Mouse (Mus musculus): ENCODE results near the gene Efcab12. TPM values are rescaled to one million over a fixed set of nuclear protein-coding genes. Genes with fewer than 3 reads are reported as not detected.
"Not testable (repeated sequence)": the region's sequence is repeated elsewhere in the genome, so short reads cannot be mapped to it uniquely, and the experiment has no call there.

Gene Efcab12
- total RNA-seq (2021), result 0.64 and 0.70 TPM in 2 replicates
- long read RNA-seq, experiment 1, partial matches to known transcripts, result 1 of 2 reads
- long read RNA-seq, experiment 1, other reads (novel, unspliced or antisense), result 0 of 2 reads
- long read RNA-seq, experiment 2, result 0 reads

- DNase-seq, result peak; percentile 88
Measured at GRCm38 (mm10) chr6:115838161-115838597, at the start of gene Efcab12. Efcab12 (minus strand) TSS chr6:115838412.

- no peak for DNase-seq
Measured at GRCm38 (mm10) chr6:115886894-115887293, 48.7 kb upstream of the Efcab12 start.

DNA sequence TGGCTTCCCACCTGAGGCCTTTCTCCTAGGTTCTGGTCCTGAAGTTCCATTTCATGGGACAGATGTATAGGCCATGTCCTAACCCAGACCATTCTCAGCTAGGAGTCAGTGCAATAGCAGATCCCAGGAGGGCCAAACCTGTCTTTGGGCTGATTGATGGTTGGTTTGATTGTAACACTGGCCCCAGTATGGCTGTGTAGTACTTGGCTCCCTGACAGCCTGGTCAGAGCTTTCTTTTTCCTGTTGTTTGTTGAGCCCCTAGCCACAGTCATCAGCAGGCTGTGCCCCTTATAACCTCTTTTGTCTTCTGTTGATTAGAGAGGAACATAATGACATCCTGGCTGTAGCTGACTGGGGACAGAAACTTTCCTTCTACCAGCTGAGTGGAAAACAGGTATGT, 45.8 kb upstream of the Efcab12 start:
- peak; percentile 52 for DNase-seq

- peak; percentile 68 for DNase-seq
Measured at GRCm38 (mm10) chr6:115880751-115881150, 42.5 kb upstream of the Efcab12 start.

GRCm38 (mm10) chr6:115879736-115880135, 41.5 kb upstream of the Efcab12 start:
- no peak for DNase-seq

DNA sequence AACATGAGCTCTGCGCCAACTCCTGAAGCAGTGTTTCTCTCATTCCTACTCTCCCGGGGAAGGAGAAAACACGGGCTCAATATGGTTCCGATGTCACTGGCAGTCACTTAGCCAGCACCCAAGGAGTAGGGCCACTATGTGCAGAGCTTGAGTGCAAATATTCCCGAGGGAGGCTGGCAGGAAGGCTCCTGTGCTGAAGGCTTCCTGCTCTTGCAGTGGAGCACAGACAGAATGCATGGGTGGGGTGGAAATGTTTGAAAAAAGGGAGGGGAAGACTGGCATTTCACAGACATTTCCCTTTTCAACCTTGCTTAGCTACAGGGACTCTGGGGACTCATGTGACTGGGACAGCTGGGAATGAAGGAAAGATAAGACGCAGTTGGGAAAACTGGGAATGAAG, 40.5 kb upstream of the Efcab12 start:
- no peak for DNase-seq

DNA sequence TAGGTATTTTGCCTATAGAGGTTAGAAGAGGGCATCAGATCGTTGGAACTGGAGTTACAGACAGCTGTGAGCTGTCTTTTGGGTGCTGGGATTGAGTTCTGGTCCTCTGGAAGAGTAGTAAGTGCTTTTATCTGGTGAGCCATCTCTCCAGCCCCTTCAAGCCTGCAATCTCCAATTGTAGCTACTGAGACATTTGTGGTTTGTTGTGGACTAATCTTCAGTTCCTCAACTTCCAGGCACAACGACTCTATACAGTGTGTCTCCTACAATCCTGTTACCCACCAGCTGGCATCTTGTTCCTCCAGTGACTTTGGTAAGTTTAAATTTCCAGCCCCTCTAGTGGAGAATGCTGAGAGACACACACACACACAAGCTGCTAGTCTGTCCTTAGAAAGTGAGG, 39.0 kb upstream of the Efcab12 start:
- DNase-seq, result no peak

GRCm38 (mm10) chr6:115871318-115871717, 33.1 kb upstream of the Efcab12 start:
- not testable (repeated sequence) for DNase-seq

GRCm38 (mm10) chr6:115867157-115867556, 28.9 kb upstream of the Efcab12 start:
- DNase-seq, result not testable (repeated sequence)

DNA sequence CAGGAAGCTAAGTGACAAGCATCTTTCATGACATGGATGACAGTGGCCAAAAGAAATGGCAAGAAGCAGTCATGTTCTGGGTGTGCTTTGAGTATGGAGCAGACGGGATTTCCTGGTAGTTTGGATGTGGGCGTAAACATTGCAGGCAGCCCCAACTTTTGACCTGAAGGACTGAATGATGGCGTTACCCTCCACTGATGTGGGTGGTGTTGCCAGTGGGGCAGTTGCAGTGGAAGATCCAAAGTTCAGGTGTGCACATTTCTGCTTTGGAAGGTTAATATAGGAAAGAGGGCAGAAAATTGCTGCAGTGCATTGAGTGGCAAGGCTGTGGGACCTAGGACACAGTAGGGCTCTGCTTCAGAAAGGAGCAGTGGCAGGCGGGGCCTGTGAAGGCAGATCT, 27.0 kb upstream of the Efcab12 start:
- no peak for DNase-seq

- DNase-seq, result peak; percentile 48
Measured at GRCm38 (mm10) chr6:115863340-115863841, 25.2 kb upstream of the Efcab12 start.

- DNase-seq, result peak; percentile 4
Measured at GRCm38 (mm10) chr6:115860027-115860556, 21.9 kb upstream of the Efcab12 start.

DNA sequence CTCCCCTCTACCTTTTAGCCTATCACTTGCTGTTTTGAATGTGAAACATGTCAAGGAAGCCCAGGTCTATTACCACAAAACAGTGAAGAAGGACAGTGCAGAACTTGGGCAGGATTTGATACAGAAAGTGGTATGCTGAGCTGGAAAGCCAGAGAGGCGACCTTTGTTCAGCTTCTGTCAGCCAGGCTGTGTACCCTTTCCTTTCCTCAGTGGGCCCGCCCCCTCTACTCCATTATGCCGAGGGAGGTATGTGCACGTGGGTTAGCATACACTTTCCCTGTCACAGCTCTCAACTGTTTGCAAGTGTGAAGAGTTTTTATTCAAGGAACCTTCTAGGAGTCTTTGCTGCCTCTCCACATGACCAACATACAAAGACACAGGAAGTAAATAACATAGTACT, 21.0 kb upstream of the Efcab12 start:
- peak; percentile 3 for DNase-seq

GRCm38 (mm10) chr6:115856361-115856745, 18.1 kb upstream of the Efcab12 start:
- DNase-seq, result peak; percentile 29

DNA sequence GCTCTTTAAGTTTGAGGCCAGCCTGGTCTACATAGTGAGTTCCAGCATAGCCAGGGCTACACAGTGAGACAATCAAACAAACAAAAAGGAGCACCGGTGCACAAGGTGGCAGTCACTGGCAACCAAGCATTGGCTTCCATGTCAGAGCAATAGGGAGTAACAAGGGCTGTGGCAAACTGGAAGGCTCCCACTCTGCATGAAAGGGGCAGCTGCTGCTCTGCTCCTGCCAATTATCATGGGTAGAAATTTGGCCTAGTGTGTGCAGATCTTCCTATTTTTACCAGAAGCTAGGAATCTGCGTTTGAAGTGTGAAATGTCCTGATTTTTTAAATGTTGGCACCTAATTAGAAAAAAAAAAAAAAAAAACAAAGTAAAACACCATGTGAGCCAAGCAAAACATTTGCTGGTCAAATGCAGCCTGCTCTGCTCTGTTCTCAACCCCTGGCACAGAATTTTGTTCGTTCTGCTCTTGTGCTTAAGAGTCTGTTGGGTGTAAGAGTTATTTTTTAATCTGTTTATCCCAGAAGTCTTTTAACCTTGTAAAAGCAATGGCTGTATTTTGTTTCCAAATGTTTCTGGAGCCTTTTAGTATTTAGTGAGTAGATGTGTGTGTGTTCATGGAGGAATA, 17.6 kb upstream of the Efcab12 start:
- DNase-seq, result peak; percentile 3

- DNase-seq, result peak; percentile 42
Measured at GRCm38 (mm10) chr6:115854432-115854831, 16.2 kb upstream of the Efcab12 start.

DNA sequence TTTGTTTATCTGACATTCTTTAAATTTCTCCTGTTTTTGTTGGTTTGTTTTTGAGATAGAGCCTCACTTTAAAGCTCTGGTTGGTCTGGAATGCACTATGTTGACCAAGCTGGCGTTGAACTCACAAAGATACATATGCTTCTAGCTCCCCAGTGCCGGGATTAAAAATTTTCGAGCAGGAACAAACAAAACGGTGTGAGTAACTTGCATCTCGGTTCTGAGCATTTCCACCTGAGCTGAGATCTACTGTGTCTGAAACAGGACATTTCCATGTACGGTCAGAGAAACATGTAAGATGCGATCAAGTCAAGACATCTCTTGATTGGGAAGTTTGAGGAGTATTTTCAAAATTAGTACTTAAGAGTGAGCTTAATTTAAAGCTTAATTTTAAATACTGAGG, 15.8 kb upstream of the Efcab12 start:
- peak; percentile 4 for DNase-seq

- DNase-seq, result peak; percentile 99
Measured at GRCm38 (mm10) chr6:115853091-115853813, 15.0 kb upstream of the Efcab12 start, which contains the start of the genes Mbd4 and Ift122. Mbd4 (minus strand) TSS chr6:115853371. Ift122 (plus strand) TSS chr6:115853470.

DNA sequence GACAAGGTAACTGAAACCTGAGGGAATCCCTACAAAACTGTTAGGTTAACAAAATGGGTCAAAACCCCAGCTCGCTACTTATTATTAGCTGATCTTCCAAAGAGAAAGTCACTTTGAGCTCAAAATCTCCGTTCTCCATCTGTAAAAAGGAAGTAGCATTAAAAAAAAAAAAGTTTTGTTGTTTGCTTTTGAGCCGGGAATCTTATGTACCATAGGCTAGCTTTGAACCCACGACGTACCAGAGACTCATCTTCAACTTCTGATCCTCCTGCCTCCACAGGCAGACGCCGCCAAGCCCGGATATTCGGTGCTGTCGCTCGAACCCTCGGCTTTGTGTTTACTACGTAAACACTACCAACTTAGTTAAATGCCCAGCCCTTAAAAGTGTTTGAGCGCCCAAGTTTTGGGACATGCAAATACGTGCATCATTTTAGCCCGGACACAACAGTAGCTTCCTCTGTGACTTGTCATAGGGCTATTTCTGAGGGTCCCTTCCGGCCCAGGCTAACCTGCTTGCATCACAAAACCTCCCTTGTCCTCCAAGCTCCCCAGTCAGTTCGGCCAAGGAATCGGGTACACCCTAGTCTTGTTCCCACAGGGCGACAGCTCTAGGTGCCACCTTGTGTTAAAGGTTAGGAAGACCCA, 14.4 kb upstream of the Efcab12 start:
- no peak for DNase-seq

- peak; percentile 1 for DNase-seq
Measured at GRCm38 (mm10) chr6:115848598-115849304, 10.5 kb upstream of the Efcab12 start.

DNA sequence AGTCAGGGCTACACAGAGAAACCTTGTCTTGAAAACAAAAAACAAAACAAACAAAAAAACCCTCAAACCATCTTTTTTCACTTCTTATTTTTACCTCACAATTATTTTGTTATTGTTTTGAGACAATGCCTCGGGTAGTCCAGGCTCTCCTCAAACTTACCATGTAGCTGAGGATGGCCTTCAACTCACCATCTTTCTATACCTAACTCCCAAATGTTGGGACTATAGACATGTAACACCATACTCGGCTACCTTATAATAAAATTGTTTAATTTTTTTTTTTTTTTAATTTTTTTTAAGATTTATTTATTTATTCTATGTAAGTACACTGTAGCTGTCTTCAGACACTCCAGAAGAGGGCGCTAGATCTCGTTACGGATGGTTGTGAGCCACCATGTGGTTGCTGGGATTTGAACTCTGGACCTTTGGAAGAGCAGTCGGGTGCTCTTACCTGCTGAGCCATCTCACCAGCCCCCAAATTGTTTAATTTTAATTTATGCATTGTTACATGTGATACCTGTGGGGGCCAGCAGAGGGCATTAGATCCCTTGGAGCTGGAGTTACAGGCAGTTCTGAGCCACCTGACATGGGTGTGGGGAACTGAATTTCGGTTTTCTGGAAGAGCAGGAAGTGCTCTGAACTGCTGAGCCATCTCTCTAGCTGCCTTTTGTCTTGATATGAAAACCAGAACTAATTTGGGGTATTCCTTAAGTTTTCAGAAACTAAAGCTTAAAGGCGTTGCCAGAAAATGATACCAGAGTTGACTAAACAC, 8.6 kb upstream of the Efcab12 start:
- DNase-seq, result peak; percentile 75
